Mouse (Mus musculus): Measurements from ENCODE around the gene Gm20388. TPM values are rescaled to one million over a fixed set of nuclear protein-coding genes. Genes with fewer than 3 reads are reported as not detected.
A peak's percentile ranks its signal among the peaks of the same experiment; 100 is the strongest.
"Not testable (repeated sequence)": the region's sequence is repeated elsewhere in the genome, so short reads cannot be mapped to it uniquely, and the experiment has no call there.

The Gm20388 gene
- total and polyA plus RNA-seq, 3 experiments: 0.02 to 0.05 TPM; not detected in 1

- Histone ChIP-seq H3K9me3 (replicated peaks) (no peaks in the 10 kb centered on the region), H3K4me3 (ENCODE audit: low read depth, low read length) (no peak overlapping the region), H3K36me3 (replicated peaks) (peaks cover 77% of the 10 kb centered on the region), H3K27me3 (ENCODE audit: insufficient read depth, low read length) (no peaks in the 10 kb centered on the region; the same call in 1 of the 2 replicates), H3K4me1 (ENCODE audit: insufficient read depth, low read depth, low read length) (peaks cover 55% of the 10 kb centered on the region)
- no peak for TF ChIP-seq POLR2AphosphoS5 (IDR thresholded peaks at IDR 0.05; ENCODE audit: insufficient replicate concordance, low read depth, low read length)
- TF ChIP-seq GATA1 (IDR thresholded peaks at IDR 0.05; ENCODE audit: borderline replicate concordance, low read length): no peak
- TF ChIP-seq TAL1 (conservative IDR thresholded peaks at IDR 0.05; ENCODE audit: low read depth, low read length): no peak
- TF ChIP-seq GATA2 (IDR thresholded peaks at IDR 0.05; ENCODE audit: borderline replicate concordance, low read depth, low read length): no peak
- TF ChIP-seq CTCF (IDR thresholded peaks at IDR 0.05; ENCODE audit: low read depth, low read length): no peak
- DNase-seq (ENCODE audit: low spot score): peak; percentile 24
- no peak for ATAC-seq (ENCODE audit: extremely low read depth, insufficient number of reproducible peaks, low FRiP score, poor library complexity, severe bottlenecking)
These were observed 3541.5 kb downstream of the Gm20388 start for GRCm38 (mm10) chr8:123452149-123452548.

GRCm38 (mm10) chr8:123453291-123453690 is 3542.7 kb downstream of the Gm20388 start:
- peaks cover 47% of the 10 kb centered on the region for H3K4me1 ChIP-seq (ENCODE audit: insufficient read depth, low read depth, low read length)
- peaks cover 80% of the 10 kb centered on the region for H3K36me3 ChIP-seq (replicated peaks)
- no peak overlapping the region for H3K4me3 ChIP-seq (ENCODE audit: low read depth, low read length)
- no peaks in the 10 kb centered on the region for H3K9me3 ChIP-seq (replicated peaks)
- ATAC-seq (ENCODE audit: extremely low read depth, insufficient number of reproducible peaks, low FRiP score, poor library complexity, severe bottlenecking) (no peak), DNase-seq (ENCODE audit: low spot score) (no peak)
- H3K27me3 ChIP-seq (ENCODE audit: insufficient read depth, low read length): no peaks in the 10 kb centered on the region; the same call in 1 of the 2 replicates
- TF ChIP-seq CTCF (IDR thresholded peaks at IDR 0.05; ENCODE audit: low read depth, low read length): no peak
- TF ChIP-seq GATA2 (IDR thresholded peaks at IDR 0.05; ENCODE audit: borderline replicate concordance, low read depth, low read length): no peak
- no peak for TF ChIP-seq TAL1 (conservative IDR thresholded peaks at IDR 0.05; ENCODE audit: low read depth, low read length)
- no peak for TF ChIP-seq POLR2AphosphoS5 (IDR thresholded peaks at IDR 0.05; ENCODE audit: insufficient replicate concordance, low read depth, low read length)
- no peak for TF ChIP-seq GATA1 (IDR thresholded peaks at IDR 0.05; ENCODE audit: borderline replicate concordance, low read length)

- H3K4me1 ChIP-seq (ENCODE audit: insufficient read depth, low read depth, low read length): peaks cover 41% of the 10 kb centered on the region
- no peaks in the 10 kb centered on the region; the same call in 1 of the 2 replicates for H3K27me3 ChIP-seq (ENCODE audit: insufficient read depth, low read length)
- H3K36me3 ChIP-seq (replicated peaks): peaks cover 83% of the 10 kb centered on the region
These were observed 3543.3 kb downstream of the Gm20388 start for GRCm38 (mm10) chr8:123453951-123454350.

GRCm38 (mm10) chr8:123454559-123454958 is 3543.9 kb downstream of the Gm20388 start:
- no peak for TF ChIP-seq TAL1 (conservative IDR thresholded peaks at IDR 0.05; ENCODE audit: low read depth, low read length)
- no peak for TF ChIP-seq POLR2AphosphoS5 (IDR thresholded peaks at IDR 0.05; ENCODE audit: insufficient replicate concordance, low read depth, low read length)
- no peak for TF ChIP-seq GATA1 (IDR thresholded peaks at IDR 0.05; ENCODE audit: borderline replicate concordance, low read length)
- no peak for TF ChIP-seq GATA2 (IDR thresholded peaks at IDR 0.05; ENCODE audit: borderline replicate concordance, low read depth, low read length)
- TF ChIP-seq CTCF (IDR thresholded peaks at IDR 0.05; ENCODE audit: low read depth, low read length): no peak
- no peak for DNase-seq (ENCODE audit: low spot score)
- Histone ChIP-seq H3K36me3 (replicated peaks) (peaks cover 83% of the 10 kb centered on the region), H3K9me3 (replicated peaks) (no peaks in the 10 kb centered on the region), H3K4me3 (ENCODE audit: low read depth, low read length) (no peak overlapping the region), H3K27me3 (ENCODE audit: insufficient read depth, low read length) (no peaks in the 10 kb centered on the region; the same call in 1 of the 2 replicates), H3K4me1 (ENCODE audit: insufficient read depth, low read depth, low read length) (peaks cover 35% of the 10 kb centered on the region)
- ATAC-seq (ENCODE audit: extremely low read depth, insufficient number of reproducible peaks, low FRiP score, poor library complexity, severe bottlenecking): no peak

More at GRCm38 (mm10) chr8:123453951-123454350, 3543.3 kb downstream of the Gm20388 start:
- ATAC-seq (ENCODE audit: extremely low read depth, insufficient number of reproducible peaks, low FRiP score, poor library complexity, severe bottlenecking) (no peak), DNase-seq (ENCODE audit: low spot score) (no peak)
- no peak overlapping the region for H3K4me3 ChIP-seq (ENCODE audit: low read depth, low read length)
- no peak for TF ChIP-seq POLR2AphosphoS5 (IDR thresholded peaks at IDR 0.05; ENCODE audit: insufficient replicate concordance, low read depth, low read length)
- TF ChIP-seq GATA1 (IDR thresholded peaks at IDR 0.05; ENCODE audit: borderline replicate concordance, low read length): no peak
- no peak for TF ChIP-seq TAL1 (conservative IDR thresholded peaks at IDR 0.05; ENCODE audit: low read depth, low read length)
- no peak for TF ChIP-seq GATA2 (IDR thresholded peaks at IDR 0.05; ENCODE audit: borderline replicate concordance, low read depth, low read length)
- no peaks in the 10 kb centered on the region for H3K9me3 ChIP-seq (replicated peaks)

GRCm38 (mm10) chr8:123463651-123464050 is 3553.0 kb downstream of the Gm20388 start:
- Histone ChIP-seq H3K4me1 (ENCODE audit: insufficient read depth, low read depth, low read length) (peaks cover 8% of the 10 kb centered on the region; the same call in 1 of the 2 replicates), H3K36me3 (replicated peaks) (peaks cover 53% of the 10 kb centered on the region), H3K9me3 (replicated peaks) (0 out of 2 replicates have a peak, but pooled peaks cover 3% of the 10 kb centered on the region), H3K27me3 (ENCODE audit: insufficient read depth, low read length) (no peaks in the 10 kb centered on the region), H3K4me3 (ENCODE audit: low read depth, low read length) (no peak overlapping the region)
- no peak for DNase-seq (ENCODE audit: low spot score)
- TF ChIP-seq CTCF (IDR thresholded peaks at IDR 0.05; ENCODE audit: low read depth, low read length) (no peak), GATA2 (IDR thresholded peaks at IDR 0.05; ENCODE audit: borderline replicate concordance, low read depth, low read length) (no peak), POLR2AphosphoS5 (IDR thresholded peaks at IDR 0.05; ENCODE audit: insufficient replicate concordance, low read depth, low read length) (no peak), TAL1 (conservative IDR thresholded peaks at IDR 0.05; ENCODE audit: low read depth, low read length) (no peak), GATA1 (IDR thresholded peaks at IDR 0.05; ENCODE audit: borderline replicate concordance, low read length) (no peak)
- no peak for ATAC-seq (ENCODE audit: extremely low read depth, insufficient number of reproducible peaks, low FRiP score, poor library complexity, severe bottlenecking)

- TF ChIP-seq POLR2AphosphoS5 (IDR thresholded peaks at IDR 0.05; ENCODE audit: insufficient replicate concordance, low read depth, low read length) (no peak), GATA2 (IDR thresholded peaks at IDR 0.05; ENCODE audit: borderline replicate concordance, low read depth, low read length) (no peak)
- Histone ChIP-seq H3K4me1 (ENCODE audit: insufficient read depth, low read depth, low read length) (peaks cover 4% of the 10 kb centered on the region; the same call in 1 of the 2 replicates), H3K36me3 (replicated peaks) (peaks cover 18% of the 10 kb centered on the region), H3K4me3 (ENCODE audit: low read depth, low read length) (no peak overlapping the region), H3K27me3 (ENCODE audit: insufficient read depth, low read length) (no peaks in the 10 kb centered on the region), H3K9me3 (replicated peaks) (0 out of 2 replicates have a peak, but pooled peaks cover 3% of the 10 kb centered on the region)
- ATAC-seq (ENCODE audit: extremely low read depth, insufficient number of reproducible peaks, low FRiP score, poor library complexity, severe bottlenecking): no peak
- DNase-seq (ENCODE audit: low spot score): peak; percentile 18
These were observed 3556.8 kb downstream of the Gm20388 start for GRCm38 (mm10) chr8:123467476-123467875.

GRCm38 (mm10) chr8:123472991-123473390 is 3562.3 kb downstream of the Gm20388 start:
- not testable (repeated sequence) for H3K4me3 ChIP-seq (ENCODE audit: low read depth, low read length); H3K27me3 ChIP-seq (ENCODE audit: insufficient read depth, low read length); H3K4me1 ChIP-seq (ENCODE audit: insufficient read depth, low read depth, low read length); H3K36me3 ChIP-seq (replicated peaks); H3K9me3 ChIP-seq (replicated peaks); DNase-seq (ENCODE audit: low spot score); ATAC-seq (ENCODE audit: extremely low read depth, insufficient number of reproducible peaks, low FRiP score, poor library complexity, severe bottlenecking)

GRCm38 (mm10) chr8:123474549-123474948 is 3563.9 kb downstream of the Gm20388 start:
- not testable (repeated sequence) for H3K27me3 ChIP-seq (ENCODE audit: insufficient read depth, low read length); H3K9me3 ChIP-seq (replicated peaks); ATAC-seq (ENCODE audit: extremely low read depth, insufficient number of reproducible peaks, low FRiP score, poor library complexity, severe bottlenecking); H3K36me3 ChIP-seq (replicated peaks); DNase-seq (ENCODE audit: low spot score); H3K4me3 ChIP-seq (ENCODE audit: low read depth, low read length)
- H3K4me1 ChIP-seq (ENCODE audit: insufficient read depth, low read depth, low read length): peaks cover 18% of the 10 kb centered on the region

Data from G1E (cell line).